Mouse (Mus musculus) gonadal fat pad, adult 2 months (tissue): ENCODE data around the gene Zcchc14. TPM values are rescaled to one million over a fixed set of nuclear protein-coding genes. Genes with fewer than 3 reads are reported as not detected.

Source experiments
- DNase-seq: peaks from one replicate; pipeline ENCODE4 v3.0.0-alpha.2; 2012; ENCODE audit warnings: low read depth
- polyA plus RNA-seq: library from polyadenylated mRNA; depleted of rRNA; stranded (reverse); fragments of >200 nt; gene quantifications from 2 replicates; pipeline ENCODE4 v1.2.3, GENCODE M21; 2012

Gene Zcchc14
- polyA plus RNA-seq, 1 experiment: 18.2 TPM

DNA sequence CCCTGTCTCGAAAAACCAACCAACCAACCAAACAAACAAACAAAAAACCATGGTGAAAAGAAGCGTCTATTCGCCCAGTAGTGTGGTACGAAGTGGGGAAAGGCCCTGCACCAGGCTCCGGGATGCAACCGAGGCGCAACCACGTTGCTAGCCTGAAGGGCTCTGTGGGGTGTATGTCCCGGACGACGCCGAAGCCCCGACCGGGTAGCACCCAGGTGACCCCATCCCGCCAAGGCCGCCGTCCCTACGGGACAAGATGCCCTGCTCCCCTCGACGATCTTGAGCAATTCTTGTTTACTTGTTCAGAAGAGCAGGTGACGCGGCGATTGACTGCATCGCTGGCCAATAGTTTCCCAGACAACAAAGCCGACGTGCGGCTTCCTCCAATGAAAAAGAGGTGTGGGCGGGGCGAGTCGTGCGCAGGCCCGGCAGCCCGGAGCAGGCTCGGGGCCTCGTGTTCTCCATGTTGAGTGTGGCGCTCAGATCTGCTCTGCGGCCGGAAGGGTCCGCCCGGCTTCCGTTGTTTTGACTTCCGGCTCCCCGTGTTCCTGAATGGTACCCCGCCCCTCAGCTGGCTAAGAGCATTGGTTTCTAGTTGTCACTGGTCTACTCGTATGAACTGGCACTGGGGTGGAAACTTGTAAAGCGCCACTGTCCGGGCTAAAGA, 67.4 kb downstream of the Zcchc14 start:
- peak; percentile 78 for DNase-seq

DNA sequence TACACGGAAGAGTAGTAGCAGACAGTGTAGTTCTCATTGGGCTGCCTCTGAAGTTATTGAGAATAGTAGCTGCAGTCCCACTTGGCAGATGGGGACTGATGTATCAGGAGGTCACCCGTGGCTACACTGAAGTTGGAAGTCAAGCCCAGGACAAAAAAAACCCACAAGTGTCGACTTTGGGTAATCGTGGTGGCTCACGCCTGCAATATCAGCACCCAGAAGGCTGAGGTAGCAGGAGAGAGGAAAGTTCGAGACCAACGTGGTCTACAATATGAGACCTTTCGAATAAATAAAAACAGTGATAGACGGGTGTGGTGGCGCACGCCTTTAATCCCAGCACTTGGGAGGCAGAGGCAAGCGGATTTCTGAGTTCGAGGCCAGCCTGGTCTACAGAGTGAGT, 68.0 kb downstream of the Zcchc14 start:
- no peak for DNase-seq

DNA sequence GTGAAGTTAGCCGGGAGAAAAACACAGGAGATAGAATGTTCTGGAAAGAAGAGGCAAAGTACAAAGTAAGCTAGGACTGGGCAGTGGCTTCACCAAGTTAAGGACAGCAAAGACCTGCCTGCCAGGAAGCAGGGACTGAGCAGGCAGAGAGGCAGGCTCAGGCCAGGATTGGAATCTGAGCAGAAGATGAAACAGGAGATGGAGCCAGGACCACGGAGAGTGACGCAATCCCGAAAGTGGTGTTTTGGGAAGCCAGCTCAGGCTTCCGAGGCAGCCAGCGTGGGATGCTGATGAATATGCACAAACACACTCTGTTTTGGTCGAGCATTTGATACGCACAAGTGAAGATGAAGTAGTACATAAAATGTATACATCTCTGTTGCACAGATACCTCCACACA, 69.0 kb downstream of the Zcchc14 start:
- DNase-seq: no peak

DNA sequence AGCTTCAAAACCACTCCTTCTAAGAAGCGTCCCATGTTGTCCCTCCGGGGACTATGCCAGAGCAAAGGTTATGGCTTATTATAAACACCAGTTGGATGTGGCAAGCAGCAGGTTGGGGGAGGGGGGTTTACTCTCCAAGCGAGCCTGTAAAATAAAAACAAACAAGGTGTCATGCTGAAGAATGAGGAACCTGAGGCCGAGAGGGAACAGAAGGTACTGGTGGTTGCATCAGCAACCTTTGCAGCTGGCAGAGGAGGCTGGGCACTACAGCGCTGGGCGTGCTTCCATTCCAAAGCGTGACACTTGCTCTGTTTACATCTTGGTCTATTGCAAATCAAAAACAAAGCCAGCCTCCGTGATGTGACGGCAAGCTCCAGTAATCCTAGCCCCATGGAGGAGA, 72.2 kb downstream of the Zcchc14 start:
- no peak for DNase-seq

DNA sequence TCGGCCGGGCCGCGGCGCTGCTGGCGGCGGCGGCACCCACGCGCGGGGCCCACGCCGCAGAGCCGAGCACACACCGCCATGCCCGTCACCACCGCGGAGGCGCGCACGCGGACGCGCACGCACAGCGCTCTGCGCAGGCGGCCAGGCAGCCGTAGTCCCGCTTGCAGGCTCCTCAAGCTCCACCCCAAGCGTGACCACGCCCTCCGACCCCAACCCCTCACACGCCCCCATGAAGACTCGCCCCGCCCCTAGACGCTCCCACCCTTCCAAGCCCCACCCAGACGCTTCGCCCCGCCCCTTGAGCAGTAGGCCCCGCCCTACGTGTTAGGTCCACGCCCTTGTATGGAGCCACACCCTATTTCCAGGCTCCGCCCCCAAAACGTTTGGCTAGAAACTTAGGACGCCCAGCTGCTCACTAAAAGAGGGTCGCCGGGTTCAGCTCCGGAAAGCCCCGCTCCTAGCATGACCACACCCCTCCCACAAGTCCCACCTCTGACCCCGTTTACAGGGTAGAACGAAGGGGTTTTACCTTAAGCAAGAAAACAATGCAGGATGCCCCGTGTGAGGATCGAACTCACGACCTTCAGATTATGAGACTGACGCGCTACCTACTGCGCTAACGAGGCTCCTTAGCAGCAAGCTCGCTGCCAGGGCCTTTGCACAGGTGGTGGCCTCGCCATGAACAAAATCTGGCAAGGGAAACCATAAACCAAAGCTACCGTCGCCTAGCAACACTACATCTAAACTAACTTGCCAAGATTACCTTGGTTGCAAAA, 73.8 kb downstream of the Zcchc14 start, which contains the start of gene Fbxo31:
Fbxo31 (minus strand) TSS at position 131 of the 776 bp plus-strand sequence.
- DNase-seq: no peak

DNA sequence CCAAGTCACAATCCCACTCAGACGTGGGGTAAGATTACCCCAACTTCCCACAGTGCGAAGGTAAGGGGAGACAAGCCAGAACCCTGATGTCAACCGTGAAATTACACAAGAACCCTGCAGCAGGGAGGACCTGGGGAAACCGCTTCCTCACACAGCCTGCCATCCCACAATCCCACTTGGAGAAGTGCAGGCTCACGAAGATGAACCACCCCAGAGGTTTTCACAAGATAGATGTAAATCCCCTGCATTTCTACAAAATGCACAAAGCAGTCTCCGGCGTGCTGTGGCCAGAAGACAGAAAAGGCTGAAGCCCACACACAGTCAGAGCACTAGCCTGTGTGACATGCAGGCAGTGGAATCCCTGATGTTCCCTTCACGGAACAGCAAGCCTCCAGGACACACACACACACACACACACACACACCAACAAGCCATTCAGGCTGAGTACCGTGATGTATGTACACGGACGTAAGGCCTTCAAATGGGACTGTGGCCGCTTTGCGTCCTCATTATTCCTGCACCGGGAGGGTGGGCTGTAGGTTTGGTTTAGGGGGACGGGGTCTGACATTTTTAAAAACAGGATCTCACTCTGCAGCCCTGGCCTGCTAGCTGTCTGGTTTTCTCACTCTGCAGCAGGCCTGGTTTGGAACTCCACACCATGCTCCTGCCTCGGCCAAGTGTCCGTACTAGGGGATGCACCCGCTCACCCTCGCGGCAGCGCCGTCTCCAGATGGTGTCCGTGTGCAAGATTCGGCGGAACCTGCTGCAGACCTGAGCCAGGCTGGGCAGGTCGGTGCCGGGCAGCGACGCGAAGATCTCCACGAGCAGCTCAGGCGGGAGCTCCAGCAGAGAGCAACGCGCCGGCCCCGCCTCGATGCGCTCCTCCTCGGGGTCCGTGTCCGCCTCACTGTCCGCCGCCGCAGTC, 74.7 kb downstream of the Zcchc14 start:
- no peak for DNase-seq

DNA sequence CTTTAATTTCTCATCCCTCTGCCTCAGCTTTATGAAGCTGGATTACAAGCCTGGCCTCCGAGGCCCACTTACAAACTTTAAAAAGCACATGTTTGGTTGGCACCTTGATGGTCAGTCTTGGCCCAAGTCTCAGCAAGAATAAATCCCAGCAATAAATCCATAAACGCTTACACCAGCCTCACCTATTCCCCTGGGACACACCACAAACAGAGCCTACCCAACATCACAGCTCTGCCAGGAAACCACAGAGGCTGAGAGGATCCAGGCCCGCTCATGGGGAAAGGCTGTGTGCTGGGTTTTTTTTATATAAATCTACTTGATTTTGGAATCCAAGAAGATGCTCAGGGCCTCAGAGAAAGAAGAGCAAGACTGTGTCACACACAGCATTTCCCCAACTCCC, 77.0 kb downstream of the Zcchc14 start:
- DNase-seq: no peak

DNA sequence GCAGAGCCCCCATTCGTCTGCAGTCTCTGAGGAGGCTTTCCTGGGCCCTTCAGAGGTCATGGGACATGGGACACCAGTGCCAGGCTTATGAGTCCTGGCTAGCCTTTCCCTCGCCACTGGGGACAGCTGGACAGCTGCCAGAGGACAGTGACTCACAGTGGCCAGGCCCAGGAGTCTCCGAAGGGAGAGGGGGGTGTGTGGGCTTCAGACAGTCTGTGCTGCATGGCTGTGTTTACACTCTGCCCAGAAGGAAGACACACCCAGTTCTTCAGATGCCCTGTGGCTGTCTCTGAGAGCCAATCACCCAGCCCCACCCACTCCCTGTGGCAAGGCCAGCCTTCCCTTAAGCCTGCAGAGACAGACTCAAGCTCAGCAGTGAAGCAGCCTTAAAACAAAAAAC, 79.4 kb downstream of the Zcchc14 start:
- DNase-seq: no peak

DNA sequence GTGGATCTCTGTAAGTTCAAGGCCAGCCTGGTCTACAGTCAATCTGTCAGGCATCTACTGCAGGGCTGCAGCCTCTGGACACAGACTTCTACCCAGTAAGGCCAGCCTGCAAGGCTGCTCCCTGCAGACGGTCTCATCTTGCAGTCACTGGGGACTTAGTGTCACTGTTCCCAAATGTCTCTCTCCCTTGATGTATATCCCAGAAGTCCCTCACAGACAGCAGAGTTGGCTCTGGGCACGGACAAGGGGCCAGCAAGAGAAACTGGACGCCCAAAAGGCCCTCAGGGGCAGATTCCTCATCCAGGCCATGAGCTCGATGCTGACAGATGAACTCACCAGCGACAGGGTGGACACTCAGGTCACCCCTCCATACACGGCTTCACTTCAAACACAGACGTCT, 80.6 kb downstream of the Zcchc14 start:
- DNase-seq: no peak

DNA sequence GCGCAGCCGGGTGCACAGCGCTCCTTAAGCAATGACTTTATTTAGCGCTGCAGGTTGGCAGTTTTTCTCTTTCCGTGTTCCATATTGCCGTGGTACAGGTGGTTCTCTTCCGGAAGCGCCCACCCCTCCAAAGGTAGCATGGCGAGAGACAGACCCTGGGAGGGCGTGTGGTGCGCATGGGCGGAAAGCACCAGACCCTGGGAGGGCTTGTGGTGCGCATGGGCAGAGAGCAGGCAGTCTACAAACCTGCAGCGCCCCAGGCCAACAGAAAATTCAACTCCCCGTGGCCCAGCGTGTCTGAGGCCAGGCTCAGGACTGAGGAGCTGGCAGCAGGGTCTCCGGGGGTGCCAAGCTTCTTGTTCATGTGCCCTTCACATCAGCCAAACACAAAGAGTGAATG, 81.9 kb downstream of the Zcchc14 start:
- no peak for DNase-seq

DNA sequence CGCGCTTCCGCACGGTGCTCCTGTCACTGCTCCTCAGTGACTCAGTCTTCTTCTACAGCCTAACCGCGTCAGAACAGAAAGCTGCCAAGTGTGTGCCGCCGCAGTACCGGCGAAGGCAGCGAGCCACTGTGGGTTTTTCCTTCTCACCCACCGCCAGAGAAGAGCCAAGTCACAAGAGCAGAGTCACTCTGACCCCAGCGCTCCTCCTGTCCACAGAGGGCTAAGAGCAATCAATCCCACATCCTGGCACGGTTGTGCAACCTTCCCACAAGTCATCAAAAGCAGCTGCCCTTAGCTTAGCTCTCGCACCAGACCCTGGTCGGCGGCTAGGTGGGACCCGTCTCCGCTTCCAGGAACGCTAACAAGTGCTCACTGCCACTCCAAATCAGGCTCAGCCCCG, 82.4 kb downstream of the Zcchc14 start:
- no peak for DNase-seq

DNA sequence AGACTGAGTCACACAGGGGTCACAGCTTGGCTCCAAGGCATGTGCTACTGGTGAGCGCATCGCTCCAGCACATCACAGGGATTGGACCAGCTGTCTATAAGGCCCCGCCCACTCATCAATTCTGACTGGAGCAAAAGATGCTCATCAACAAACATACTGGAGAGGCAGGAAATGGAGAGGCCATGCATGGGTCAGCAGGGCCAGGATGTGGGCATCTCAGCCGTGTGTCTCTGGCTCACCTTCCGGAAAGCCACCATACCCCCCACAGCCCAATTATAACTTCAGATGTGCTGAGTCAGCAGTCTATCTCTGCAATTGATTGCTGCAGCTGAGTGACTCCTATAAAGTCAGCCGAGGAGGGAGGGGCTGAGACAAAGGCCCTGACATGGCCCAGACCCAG, 84.4 kb downstream of the Zcchc14 start:
- DNase-seq: no peak

DNA sequence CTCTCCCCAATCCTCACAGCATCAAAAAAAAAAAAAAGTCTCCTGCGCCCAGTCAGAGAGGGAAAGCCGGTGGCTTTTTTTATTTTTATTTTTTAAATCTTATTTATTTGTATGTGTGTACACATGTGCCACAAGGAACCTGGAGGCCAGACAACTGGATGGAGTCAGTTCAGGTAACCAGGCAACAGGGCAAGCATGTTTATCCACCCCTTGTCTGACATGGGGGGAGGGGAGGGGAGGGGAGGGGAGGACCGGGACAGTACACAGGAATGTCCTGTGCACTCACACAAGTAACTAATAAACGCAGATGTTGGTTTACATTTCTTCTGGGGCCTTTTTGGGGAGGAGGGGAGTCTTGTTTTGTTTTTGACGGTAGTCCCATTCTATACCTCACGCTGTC, 89.0 kb downstream of the Zcchc14 start:
- no peak for DNase-seq

DNA sequence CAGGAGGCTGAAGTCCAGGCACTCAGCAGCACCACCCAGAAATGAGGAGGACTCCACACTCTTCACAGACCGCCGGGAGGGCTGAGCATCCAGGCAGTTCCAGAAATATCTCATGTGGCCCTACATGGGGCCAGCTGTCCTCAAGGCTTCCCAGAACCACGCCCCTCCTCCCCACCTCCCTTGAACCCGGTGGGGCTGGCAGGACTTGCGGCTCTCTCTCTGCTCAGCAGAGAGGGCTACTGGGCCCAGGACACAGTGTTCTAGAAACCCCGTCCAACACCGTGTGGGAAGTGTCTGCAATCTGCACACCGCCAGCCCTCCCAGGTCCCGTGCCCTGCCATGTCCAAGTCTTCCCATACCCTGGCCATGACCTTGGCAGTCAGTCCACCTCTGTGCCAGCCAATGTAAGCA, 89.8 kb downstream of the Zcchc14 start:
- no peak for DNase-seq

DNA sequence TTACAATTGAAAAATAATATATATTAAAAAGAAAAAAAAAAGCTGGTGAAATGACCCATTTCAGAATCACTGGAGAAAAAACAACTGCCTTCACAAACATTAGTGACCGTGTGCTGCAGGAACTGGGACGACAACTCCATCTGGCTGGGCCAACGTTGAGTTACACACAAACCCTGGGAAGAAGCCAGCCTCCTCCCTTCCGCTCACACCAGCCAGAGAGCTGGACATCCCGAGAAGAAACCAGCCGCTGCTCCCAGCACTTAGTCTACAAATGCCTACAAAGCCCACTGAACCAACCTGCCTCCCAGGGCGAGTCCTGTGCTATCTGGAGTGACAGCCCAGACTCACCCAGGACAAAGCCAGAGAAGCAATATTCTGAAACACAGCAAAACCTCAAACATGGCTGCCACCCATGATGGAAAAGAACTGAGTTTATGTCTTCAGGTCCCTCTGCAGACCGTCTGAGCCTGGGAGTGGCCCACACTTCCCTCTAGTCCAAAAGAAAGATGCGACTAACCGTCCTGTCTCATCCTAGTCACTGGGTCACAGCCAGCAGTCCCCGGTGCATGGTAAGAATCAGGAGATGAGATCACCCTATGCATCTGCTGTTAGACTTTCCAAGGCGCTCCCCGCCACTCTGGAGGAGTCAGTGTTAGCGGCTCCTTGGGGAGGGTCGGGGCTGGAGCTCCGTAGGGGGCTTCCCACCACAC, 90.9 kb downstream of the Zcchc14 start:
- DNase-seq: no peak

DNA sequence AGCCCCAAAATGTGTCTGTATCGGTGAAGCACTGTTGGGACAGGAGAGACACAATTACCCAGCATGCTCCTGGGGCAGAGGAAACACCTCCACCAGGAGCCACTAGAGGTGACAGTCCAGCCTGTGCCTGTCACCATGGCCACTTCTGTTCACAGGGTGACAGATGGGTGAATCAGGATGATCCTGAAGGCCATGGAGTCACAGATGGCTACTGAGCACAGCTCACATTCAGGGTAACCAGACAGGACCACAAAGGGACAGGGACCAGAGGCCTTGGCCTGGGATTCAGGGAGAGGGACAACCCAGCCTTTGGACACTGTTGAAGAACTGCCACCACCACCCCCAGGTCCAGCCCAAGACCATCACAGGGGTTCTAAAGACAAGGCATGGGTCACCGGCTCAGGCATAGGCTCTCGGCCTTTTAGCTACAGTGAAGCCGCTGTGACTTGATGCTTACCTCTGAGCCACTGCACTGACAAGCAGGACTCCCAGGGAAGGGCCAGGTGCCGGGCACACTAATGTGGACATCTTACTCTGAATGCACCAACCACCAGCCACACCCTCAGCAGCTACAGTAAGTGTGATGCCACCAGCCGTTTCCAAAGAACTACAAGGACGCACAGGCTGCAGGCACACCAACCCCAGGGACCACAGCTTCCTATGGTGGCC, 92.1 kb downstream of the Zcchc14 start:
- DNase-seq: no peak

DNA sequence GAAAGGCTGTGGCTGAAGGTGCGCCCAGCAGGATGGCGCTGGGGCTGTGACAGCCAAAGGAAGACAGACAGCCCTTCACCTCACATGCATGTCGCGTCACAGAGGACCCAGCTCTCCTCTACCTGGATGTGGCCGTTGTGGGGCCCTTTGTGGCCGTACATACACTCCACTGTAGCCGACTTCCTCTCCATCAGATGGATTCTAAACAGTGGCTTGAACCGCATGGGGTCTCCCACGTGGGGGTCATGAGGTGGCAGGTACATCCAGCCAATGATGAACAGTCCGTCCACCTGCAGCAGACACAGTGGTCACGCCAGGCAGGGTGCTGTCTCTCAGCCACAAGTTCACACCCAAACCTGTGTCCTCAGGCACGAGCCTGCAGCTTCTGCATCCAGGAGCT, 92.9 kb downstream of the Zcchc14 start:
- no peak for DNase-seq

DNA sequence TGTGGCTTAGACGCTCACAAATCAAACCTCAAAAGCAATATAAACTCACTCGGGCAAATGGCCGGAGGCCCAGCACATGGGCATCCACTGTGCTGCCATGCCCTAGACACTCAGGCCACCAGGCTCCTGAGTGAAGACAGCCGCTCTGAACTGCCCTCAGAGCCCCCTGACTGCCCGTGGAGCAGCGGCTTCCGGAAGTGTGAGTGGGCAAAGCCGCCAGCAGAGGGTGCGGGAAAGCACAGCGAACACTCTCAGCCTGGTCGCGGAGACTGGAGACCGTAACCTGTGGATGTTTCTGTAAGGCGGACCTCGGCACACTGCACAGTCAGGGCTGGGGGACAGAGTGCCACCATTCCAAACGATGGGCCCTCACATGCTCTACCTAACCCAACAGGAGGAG, 94.2 kb downstream of the Zcchc14 start:
- DNase-seq: no peak

DNA sequence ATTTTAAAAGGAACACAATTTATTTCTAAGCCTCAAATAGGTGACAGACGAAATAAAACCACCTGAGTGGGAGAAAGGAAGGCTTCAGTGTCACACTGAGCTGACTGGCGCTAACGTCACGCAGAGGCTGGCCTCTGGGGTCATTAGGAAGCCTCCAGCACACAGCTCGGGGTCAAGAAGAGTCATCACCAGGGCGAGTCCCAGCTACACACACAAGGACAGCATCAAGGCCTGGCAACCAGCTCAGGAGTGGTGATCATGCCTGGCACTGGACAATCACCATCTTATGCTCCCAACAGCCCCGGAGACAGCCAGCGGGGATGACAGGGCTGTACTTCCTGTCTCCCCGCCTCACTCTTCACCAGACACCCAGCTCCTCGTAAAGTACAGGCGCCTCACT, 95.0 kb downstream of the Zcchc14 start:
- DNase-seq: no peak

DNA sequence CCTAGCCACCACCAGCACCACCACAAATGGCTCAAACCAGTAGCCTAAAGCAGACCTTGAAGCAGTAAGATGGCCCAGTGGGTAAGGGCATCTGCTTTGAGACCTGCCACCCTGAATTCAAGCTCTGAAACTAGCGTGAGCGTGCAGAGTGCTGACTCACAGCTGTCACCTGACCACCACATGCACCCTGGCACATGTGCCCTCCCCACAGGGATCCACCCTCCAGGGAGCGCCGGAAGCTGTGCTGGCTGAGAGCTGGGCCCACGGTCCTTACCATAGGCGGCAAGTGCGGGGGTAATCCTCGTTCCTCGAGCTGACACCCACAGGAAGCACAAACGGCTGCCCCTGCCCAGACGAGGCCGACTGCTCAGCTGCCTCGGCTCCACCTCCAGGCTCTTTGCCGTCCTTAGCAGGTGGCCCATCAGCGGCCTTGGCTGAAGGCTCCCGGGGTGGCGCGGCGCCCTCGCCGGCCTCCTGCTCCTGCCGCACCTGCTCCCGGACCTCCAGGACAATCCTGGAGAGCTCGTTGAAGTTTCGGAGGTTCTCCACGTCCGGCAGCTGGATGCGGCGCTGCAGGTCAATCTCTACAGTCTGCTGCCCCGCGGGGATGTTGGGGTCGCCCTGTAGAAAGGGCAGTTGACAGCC, 98.7 kb downstream of the Zcchc14 start:
- no peak for DNase-seq

DNA sequence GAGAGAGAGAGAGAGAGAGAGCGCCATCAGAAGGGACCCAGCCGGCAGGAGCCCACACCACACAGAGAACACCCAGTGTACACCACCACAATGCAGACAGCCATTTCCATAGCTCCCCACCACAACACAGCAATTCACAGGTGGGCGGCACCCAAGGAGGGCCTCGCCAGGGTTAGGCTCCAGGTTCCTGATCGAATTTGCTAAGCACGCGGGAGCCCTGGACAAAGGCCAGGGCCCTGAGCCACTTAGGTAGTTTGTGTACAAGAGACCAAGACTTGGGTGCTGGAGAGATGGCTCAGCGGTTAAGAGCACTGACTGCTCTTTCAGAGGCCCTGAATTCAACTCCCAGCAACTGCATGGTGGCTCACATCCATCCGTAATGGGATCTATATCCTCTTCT, 100.2 kb downstream of the Zcchc14 start:
- no peak for DNase-seq
